Mouse (Mus musculus): ENCODE data around the gene Snapc5. TPM values are rescaled to one million over a fixed set of nuclear protein-coding genes. Genes with fewer than 3 reads are reported as not detected.
"Not testable (repeated sequence)": the region's sequence is repeated elsewhere in the genome, so short reads cannot be mapped to it uniquely, and the experiment has no call there.

Gene Snapc5
- total RNA-seq, 2 experiments from 2014 or later, result 15.1 to 20.5 TPM

DNA sequence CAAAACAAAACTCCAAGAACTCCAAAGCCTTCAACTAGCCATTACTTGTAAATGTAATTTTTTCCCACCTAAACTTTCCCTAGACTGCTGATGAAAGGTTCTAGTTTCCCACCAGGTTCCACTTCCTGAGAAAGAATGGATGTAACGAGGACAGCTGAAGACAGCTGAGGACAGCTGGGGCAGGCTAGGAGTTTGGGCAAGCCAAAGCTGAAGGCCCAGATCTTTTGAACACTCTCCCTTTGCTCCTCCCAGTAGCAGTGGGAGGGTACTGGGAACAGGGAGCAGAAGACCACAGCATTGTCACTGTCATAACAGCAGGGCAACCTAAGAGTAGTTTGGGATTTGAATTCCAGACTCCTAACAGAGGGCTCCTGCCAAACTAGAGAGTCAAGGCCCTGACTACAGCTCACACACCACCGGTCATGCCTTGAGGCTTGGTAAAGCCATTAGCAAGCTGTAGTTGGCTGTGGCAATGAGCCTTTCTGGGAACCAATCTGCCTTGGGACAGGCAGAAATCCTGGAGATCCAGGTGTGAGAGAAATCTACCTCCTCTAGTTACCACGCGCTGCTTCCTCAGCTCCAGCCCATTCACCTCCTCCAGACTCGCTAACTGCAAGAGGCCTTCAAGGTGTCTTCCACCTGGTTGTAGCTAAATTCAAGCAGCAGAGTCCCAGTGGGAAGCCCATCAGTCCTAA, 19.1 kb downstream of the Snapc5 start:
- no peak for ATAC-seq (replicated peaks; ENCODE audit: low FRiP score, poor library complexity, severe bottlenecking)

DNA sequence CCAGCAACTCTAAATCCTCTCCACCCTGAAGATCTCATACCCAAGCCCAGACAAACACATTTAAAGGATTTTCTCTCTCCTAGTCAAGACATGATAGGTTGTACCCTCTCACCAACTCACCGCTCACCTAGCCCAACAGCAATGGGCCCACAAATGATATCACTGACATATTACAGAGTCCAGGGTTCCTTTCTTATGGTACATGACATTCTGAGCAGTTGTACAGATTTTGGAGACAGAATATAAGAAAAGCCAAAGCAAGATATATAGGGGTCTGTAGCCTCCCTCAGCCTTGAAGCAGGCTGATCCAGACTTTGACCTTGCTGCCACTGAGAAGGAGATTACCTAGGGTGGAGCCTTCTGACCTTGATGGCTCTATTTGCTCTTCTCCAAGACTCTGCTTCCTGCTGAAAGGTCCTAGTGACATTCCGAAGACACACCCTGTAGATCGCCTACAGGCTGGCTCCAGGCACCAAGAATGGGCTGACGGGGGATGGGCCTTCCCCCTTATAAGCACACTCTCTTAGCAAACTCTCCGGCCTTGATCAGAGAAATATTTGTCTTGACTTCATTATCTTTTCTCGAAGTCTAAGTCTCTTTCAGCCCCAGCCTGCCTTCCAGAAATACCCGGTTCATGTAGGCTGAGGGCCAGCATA, 19.8 kb downstream of the Snapc5 start:
- ATAC-seq (replicated peaks; ENCODE audit: low FRiP score, poor library complexity, severe bottlenecking), result not testable (repeated sequence)

DNA sequence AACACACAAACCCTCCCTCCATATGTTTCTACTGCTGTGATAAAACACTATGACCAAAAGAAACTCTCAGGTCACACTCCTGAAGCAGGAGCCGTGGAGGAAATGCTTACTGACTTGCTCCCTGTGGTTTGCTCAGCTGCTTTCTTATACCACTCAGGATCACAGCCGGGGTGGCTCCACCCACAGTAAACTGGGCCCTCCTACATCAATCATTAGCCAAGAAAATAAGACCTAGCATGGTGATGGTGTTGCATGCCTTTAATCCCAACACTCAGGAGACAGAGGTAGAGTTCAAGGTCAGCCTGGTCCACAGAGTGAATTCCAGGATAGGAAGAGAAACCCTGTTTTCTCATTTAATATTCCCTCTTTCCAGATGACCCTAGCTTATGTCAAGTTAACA, 20.8 kb downstream of the Snapc5 start:
- ATAC-seq (replicated peaks; ENCODE audit: low FRiP score, poor library complexity, severe bottlenecking), result no peak

DNA sequence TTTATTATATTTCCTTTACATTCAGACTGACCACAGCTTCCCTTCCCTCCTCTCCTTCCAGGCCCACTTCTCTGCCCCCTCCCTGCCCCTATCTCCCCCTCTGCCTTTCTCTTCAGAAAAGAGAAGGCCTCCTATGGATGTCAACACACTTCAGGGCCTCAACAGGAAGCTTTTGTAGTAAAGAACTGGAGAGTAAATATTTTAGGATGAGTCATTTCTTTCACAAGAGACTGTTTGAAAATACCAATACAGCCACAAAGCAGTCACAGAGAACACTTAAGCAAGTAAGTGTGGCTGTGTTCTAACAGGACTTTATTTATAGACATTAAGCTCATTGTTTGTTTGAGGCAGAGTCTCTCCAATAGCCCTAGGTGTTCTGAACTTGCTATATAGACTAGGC, 23.3 kb downstream of the Snapc5 start:
- no peak for ATAC-seq (replicated peaks; ENCODE audit: low FRiP score, poor library complexity, severe bottlenecking)

DNA sequence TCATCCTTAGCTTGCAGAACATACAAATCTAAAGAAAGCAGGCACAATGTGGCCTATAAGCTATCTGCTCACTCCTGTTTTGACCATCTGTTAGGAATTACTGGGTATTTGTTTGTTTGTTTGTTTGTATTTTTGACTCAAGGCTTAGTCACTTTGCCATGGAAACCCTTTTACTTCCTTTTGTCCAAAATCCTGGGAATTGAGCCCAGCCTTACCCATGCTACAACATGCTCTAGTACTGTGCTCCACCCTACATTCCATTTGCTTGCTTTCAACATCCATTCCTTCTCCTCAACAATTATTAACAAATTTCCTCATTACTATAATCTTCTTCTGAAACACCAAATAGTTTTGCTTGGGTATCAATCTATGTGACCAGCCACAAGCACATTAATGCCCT, 23.8 kb downstream of the Snapc5 start:
- ATAC-seq (replicated peaks; ENCODE audit: low FRiP score, poor library complexity, severe bottlenecking), result no peak

DNA sequence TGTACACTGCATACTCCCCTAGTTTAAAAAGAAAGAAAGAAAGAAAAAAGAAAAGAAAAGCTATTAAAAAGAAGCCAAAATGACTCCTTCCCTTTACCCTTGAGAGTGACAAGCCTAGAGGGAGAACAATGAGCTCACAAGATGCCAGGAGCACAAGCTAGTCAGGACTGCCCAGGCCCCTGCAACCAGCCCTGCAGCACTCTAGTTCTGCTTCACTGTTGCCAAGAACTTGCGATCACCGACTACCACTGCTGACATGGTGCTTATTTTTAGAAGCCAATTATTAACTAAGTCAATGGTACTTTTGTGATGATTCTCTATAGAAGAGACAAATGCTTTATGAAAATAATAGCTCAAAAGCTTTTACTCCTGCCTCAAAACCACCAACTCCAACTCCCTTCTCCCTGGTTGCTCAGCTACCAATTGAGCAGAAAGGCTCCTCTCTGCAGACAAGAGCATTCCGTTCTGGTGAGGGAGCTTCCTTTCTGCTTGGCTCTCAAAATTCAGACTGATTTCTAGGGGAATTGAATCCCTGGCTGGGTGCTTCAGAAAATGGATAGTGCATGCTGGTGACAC, 28.5 kb downstream of the Snapc5 start:
- ATAC-seq (replicated peaks; ENCODE audit: low FRiP score, poor library complexity, severe bottlenecking), result no peak

DNA sequence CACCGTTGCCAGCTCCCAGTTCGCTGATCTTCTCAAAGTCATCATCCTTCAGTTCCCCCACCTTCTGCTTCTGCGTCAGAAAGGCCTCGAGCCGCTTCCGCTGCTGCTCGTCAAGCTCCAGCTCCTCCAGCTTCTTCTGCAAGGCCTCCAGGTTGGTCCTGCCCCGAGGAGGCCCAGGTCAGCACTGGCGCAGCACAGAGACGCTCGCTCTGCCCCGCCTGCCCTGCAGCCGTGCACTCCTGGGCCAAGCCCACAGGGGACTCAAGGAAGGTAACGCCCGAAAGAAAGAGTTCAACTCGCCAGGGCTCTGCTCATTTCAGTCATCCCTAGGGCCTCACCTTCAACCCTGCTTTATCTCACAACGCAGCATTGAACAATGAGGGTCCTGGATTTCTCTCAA, 35.4 kb downstream of the Snapc5 start:
- ATAC-seq (replicated peaks; ENCODE audit: low FRiP score, poor library complexity, severe bottlenecking), result no peak

DNA sequence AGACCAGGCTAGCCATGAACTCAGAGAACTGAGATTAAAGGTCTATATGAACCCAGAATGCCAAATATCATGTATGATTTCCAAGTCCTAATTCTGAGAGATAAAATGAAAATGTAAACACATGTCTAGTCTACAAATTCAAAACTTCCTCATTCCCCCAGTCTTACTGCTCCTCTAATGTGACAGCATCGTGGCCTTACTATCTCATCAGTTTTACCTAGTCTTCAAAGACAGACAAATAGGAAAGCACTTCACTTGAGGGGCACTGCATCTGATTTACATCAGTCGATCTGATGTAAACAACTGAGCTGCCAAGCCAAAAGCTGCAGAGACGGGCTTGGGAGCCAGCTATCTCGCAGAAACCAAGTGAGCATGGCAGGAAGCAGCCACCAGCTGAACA, 37.0 kb downstream of the Snapc5 start:
- ATAC-seq (replicated peaks; ENCODE audit: low FRiP score, poor library complexity, severe bottlenecking), result no peak

DNA sequence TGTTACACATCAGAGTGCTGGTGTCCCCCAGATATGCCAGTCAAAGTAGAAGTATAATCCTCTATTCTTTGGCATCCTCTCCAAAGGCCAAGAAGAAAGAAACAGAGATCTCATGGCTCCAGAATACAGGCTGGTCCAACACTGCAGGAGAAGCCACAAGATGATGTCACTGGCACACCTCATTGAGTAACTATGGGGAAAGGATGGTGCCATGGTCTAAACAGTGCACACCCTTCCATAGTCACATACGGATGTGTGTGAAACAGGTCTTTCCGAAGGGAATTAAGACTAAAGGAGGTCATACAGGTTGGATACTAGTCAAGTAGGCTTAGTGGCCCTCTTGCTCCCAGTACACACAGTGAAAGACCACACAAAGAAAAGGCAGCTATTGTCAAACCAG, 37.6 kb downstream of the Snapc5 start:
- no peak for ATAC-seq (replicated peaks; ENCODE audit: low FRiP score, poor library complexity, severe bottlenecking)

DNA sequence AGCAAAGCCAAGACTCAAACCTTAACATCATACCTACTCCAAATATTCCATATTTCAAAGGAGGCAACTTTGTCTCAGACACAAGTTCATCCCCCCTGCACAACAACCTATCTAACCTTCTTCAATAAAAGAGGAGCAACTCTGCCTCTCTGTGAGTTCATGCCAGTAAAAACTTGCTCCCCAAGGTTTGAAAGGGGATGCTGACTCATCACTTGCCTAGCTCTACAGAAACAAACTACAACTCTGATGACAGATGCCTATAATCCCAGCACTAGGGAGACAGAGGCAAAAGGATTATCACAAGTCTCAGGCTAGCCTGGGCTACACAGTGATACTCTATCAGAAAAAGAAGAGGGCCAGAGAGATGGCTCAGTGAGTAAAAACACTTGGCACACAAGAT, 38.8 kb downstream of the Snapc5 start:
- ATAC-seq (replicated peaks; ENCODE audit: low FRiP score, poor library complexity, severe bottlenecking), result no peak

DNA sequence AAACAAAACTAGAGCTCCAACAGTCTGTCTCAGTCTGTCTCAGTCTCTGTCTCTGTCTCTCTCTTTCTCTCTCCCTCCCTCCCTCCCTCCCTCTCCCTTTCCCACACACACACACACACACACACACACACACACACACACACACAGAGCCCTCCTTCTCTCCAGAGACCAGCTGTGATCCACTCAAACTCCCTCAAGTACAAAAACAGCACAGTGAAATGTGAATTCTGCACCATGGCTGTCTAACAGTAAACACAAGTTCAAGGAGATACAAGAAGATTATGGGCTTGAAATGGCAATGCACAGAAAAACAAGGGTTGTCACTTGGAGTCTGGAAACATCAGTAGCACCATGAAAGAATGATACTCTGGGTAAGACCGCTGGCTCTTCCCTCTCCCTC, 40.2 kb downstream of the Snapc5 start:
- ATAC-seq (replicated peaks; ENCODE audit: low FRiP score, poor library complexity, severe bottlenecking), result no peak

DNA sequence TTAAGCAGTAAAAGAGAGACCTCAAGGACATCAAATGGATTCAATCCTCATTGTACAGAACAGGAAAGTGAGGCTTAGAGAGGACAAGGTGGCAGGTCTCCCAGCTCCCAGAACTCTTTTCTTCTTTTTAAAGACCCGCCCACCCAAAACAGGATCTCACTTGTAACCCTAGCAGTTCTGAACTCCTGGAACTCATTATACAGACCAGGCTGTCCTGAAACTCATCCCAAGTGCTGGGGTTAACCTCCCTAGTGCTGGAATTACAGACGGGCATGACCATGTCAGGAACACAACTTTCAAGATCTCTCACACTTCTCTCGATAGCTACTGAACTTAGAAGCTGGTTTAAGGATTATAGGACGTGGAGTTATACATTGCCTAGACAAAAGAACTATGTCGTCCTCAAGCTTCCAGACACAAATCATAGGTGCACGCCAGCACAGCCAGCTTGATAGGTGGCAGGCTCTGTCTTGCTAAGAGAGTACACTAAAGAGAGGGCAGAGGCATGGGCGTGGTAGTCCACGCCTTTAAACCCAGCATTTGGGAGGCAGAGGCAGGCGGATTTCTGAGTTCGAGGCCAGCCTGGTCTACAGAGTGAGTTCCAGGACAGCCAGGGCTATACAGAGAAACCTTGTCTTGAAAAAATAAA, 40.8 kb downstream of the Snapc5 start:
- no peak for ATAC-seq (replicated peaks; ENCODE audit: low FRiP score, poor library complexity, severe bottlenecking)

DNA sequence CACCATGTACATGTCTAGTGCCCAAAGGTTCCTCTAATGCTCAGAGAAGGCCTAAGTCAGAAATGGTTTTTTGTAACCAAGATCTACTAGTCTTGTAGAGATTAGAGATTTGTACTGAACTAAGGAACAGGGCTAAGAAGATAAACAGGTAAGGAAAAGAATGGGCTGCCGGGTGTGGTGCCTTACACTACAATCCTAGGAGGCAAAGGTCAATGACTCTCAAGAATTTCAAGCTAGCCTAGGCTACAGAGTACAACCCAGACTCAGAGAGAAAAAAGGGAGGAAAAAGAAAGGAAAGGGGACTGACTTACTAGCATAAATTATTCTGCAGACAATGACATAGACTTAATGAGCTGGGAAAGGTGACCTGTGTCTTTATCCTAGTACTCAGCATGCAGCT, 41.5 kb downstream of the Snapc5 start:
- no peak for ATAC-seq (replicated peaks; ENCODE audit: low FRiP score, poor library complexity, severe bottlenecking)

DNA sequence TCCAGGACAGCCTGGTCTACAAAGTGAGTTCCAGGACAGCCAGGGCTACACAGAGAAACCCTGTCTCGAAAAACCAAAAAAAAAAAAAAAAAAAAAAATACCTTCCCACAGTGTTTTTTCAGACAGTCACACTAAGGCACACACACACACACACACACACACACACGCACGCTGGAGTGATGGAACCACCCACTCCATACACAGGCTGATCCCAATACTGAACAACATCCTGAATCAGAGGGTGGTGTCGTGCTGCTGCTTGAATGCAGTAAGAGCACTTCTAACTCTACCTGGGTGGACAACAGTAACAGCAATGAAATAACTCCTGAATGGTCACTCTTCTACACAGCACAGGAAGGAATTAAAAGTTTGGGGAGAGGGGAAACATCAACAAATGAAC, 42.4 kb downstream of the Snapc5 start:
- no peak for ATAC-seq (replicated peaks; ENCODE audit: low FRiP score, poor library complexity, severe bottlenecking)

DNA sequence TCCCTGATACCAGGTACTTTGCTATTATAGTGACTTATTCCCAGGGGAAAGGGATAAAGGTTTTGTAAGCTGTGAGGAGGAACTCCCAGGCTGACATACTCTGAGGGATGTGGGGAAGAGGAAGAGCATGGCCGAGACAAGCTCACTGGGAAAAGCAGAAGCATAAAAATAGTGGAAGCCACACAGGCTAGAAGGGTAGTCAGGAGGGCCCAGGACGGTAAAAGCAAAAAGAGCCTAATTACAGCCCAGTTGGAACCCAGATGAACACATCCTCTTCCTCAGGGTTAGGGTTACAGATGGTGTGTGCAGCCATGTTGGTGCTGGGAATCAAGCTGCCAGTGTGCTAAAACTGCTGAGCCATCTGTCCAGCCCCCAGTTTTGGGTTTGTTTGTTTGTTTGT, 43.0 kb downstream of the Snapc5 start:
- no peak for ATAC-seq (replicated peaks; ENCODE audit: low FRiP score, poor library complexity, severe bottlenecking)

DNA sequence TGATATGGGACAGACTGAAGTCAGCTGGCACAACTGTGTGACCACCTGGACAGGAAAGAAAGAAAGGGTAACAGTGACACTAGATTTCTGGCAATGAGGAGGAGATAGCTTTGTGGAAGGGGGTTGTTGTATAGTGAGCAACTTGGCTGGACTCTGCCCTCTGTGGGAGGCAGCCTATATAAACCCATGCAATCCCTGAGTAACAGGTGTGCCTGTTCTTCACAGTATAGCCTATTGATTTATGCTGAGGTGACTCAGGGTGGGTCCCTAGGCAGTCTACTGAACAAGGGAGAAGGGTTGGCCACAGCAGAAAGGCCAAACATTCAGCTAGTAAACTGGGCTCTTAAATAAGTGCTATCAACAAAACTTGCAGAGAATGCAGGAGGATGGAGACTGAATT, 46.7 kb downstream of the Snapc5 start:
- no peak for ATAC-seq (replicated peaks; ENCODE audit: low FRiP score, poor library complexity, severe bottlenecking)

DNA sequence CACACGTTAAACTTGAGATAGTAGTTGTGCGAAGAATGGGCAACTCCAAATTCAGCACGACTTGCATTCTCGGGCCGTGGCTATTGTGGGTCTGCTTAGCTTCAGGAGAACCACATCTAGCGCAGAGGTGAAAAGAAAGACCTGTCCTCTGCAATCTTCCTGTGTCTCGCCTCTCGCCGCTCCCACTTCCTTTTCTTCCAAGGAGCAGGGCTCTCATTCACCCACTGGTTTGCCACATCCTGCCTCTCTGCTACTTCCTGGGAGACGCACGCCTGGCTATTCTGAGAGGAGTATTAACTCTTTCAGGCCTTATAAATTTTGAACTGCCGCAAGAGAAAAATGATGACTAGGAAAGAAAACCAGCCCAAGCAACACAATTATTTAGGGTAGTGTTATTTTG, 48.7 kb downstream of the Snapc5 start:
- no peak for ATAC-seq (replicated peaks; ENCODE audit: low FRiP score, poor library complexity, severe bottlenecking)

DNA sequence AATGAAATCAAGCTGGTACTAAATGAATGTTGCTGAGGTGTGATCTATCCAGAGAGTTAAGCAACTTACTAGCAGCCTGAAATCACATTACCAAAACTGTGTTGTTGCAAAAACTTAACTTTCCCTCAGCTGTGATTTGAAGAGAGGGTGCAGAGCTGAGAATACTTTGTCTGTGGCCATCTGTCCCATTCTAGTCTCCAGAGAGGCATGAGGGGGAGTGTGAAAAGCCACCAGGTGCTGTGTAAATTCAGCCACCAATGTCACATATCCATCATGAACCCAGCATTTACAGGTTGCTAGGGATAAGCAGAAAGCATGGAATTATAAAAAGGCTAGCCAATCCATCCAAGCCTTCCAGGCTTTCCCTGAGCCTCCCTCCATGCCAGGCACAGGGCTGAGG, 49.9 kb downstream of the Snapc5 start:
- ATAC-seq (replicated peaks; ENCODE audit: low FRiP score, poor library complexity, severe bottlenecking), result no peak

DNA sequence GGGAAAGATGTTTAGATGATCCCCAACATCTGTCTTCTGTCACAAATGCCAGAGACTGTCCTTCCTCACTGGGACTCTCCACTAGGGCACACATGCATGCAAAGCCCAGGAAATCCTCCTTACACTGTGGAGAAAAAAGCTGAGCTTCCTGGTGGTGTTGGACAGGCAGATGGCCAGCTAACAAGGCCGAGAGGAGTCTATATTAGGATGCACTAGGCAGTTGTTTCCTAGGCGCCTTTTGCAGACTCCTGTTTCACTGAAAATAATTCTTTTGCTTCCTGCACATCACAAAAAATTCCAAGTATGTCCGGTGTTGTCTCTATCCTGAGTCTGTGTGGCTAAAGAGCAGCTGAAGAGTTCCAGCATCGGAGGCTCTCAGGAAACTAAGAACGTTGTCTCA, 52.1 kb downstream of the Snapc5 start:
- no peak for ATAC-seq (replicated peaks; ENCODE audit: low FRiP score, poor library complexity, severe bottlenecking)

DNA sequence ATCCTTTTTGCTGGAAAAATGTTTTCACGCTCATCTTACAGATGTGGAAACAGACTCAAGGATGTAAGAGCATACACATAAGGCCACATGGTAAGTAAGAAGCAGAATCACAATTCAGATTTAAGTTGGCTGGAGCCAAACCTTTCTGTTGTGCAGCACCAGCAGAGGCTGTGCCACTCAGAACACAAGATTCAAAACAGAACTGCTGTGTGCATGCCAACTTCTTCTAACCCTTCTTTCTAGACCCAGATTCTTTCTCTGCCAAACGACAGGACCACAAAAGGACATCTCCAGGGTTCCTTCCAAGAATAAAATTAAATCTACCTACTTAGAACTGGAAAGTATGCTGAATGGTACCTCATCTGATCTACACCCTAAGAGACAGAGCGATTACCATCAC, 52.6 kb downstream of the Snapc5 start:
- ATAC-seq (replicated peaks; ENCODE audit: low FRiP score, poor library complexity, severe bottlenecking), result no peak
